Mouse (Mus musculus): Measurements from ENCODE around the gene 1110032F04Rik. TPM values are rescaled to one million over a fixed set of nuclear protein-coding genes. Genes with fewer than 3 reads are reported as not detected.
"Not testable (repeated sequence)": the region's sequence is repeated elsewhere in the genome, so short reads cannot be mapped to it uniquely, and the experiment has no call there.

Gene 1110032F04Rik
- total RNA-seq (2021) = 0.27 TPM in 1 of 2 replicates, not detected in the other
- long read RNA-seq, partial matches to known transcripts = 0 of 1 reads
- long read RNA-seq, other reads (novel, unspliced or antisense) = 0 of 1 reads

GRCm38 (mm10) chr3:68869211-68869690 lies at the start of gene 1110032F04Rik:
1110032F04Rik (plus strand) TSS chr3:68869586.
- DNase-seq = peak; percentile 44

- DNase-seq = no peak
Observed at GRCm38 (mm10) chr3:68821406-68821805, 48.0 kb upstream of the 1110032F04Rik start.

GRCm38 (mm10) chr3:68821926-68822341 lies 47.5 kb upstream of the 1110032F04Rik start:
- no peak for DNase-seq

GRCm38 (mm10) chr3:68823876-68824764 lies 45.3 kb upstream of the 1110032F04Rik start:
- DNase-seq = peak; percentile 14

GRCm38 (mm10) chr3:68824765-68825090 lies 44.7 kb upstream of the 1110032F04Rik start:
- no peak for DNase-seq

- DNase-seq = no peak
Observed at GRCm38 (mm10) chr3:68825151-68825550, 44.2 kb upstream of the 1110032F04Rik start.

GRCm38 (mm10) chr3:68827671-68828070 lies 41.7 kb upstream of the 1110032F04Rik start:
- DNase-seq = no peak

GRCm38 (mm10) chr3:68829944-68830343 lies 39.4 kb upstream of the 1110032F04Rik start:
- no peak for DNase-seq

GRCm38 (mm10) chr3:68836857-68837499 lies 32.4 kb upstream of the 1110032F04Rik start:
- no peak for DNase-seq

GRCm38 (mm10) chr3:68840206-68840605 lies 29.2 kb upstream of the 1110032F04Rik start:
- DNase-seq = no peak

- no peak for DNase-seq
Observed at GRCm38 (mm10) chr3:68844025-68844424, 25.4 kb upstream of the 1110032F04Rik start.

- no peak for DNase-seq
Observed at GRCm38 (mm10) chr3:68848323-68848722, 21.1 kb upstream of the 1110032F04Rik start.

GRCm38 (mm10) chr3:68852414-68852813 lies 17.0 kb upstream of the 1110032F04Rik start:
- DNase-seq = no peak

- DNase-seq = peak; percentile 28
Observed at GRCm38 (mm10) chr3:68869691-68870567, 543 bp downstream of the 1110032F04Rik start.

GRCm38 (mm10) chr3:68870568-68870950 lies 1.2 kb downstream of the 1110032F04Rik start:
- no peak for DNase-seq

GRCm38 (mm10) chr3:68874079-68874478 lies 4.7 kb downstream of the 1110032F04Rik start:
- no peak for DNase-seq

GRCm38 (mm10) chr3:68886845-68887244 lies 17.5 kb downstream of the 1110032F04Rik start:
- no peak for DNase-seq

GRCm38 (mm10) chr3:68895426-68895825 lies 26.0 kb downstream of the 1110032F04Rik start:
- no peak for DNase-seq

- no peak for DNase-seq
Observed at GRCm38 (mm10) chr3:68897154-68897553, 27.8 kb downstream of the 1110032F04Rik start.

GRCm38 (mm10) chr3:68902636-68903035 lies 33.2 kb downstream of the 1110032F04Rik start:
- not testable (repeated sequence) for DNase-seq

- no peak for DNase-seq
Observed at GRCm38 (mm10) chr3:68904902-68905778, 35.8 kb downstream of the 1110032F04Rik start.

All from adrenal gland, postnatal 25 days (tissue).